Mouse (Mus musculus) liver, embryonic 16.5 days (tissue): ENCODE data around the gene Tpm1. TPM values are rescaled to one million over a fixed set of nuclear protein-coding genes. Genes with fewer than 3 reads are reported as not detected.

ENCODE experiments used
- ATAC-seq: fragments of 200-750 bp; cut with Nextera tagmentation; 2 replicates; pipeline ENCODE4 v1.8.0; 2017; ENCODE audit warnings: low read depth, mild to moderate bottlenecking, moderate number of reproducible peaks, moderate library complexity
- H3K27ac ChIP-seq: fragments of 300-500 bp; sonication (generic); 2 replicates; pipeline ENCODE4 v1.5.1; 2014; ENCODE audit warnings: mild to moderate bottlenecking, low read length
- H3K27me3 ChIP-seq: fragments of 300-500 bp; sonication (generic); 2 replicates; pipeline ENCODE4 v1.6.1; 2014; ENCODE audit warnings: low read depth, low read length, mixed read lengths; ENCODE audit not compliant: control insufficient read depth, insufficient read depth
- H3K36me3 ChIP-seq: fragments of 300-500 bp; sonication (generic); 2 replicates; pipeline ENCODE4 v1.6.1; 2014; ENCODE audit warnings: mild to moderate bottlenecking; ENCODE audit not compliant: control insufficient read depth, insufficient read depth
- H3K4me1 ChIP-seq: fragments of 300-500 bp; sonication (generic); 2 replicates; pipeline ENCODE4 v1.6.1; 2014; ENCODE audit warnings: low read depth, low read length, mixed read lengths; ENCODE audit not compliant: control insufficient read depth
- H3K4me2 ChIP-seq: fragments of 300-500 bp; sonication (generic); 2 replicates; pipeline ENCODE4 v1.6.1; 2014; ENCODE audit warnings: low read depth, low read length, mixed read lengths
- H3K4me3 ChIP-seq: fragments of 300-500 bp; sonication (generic); 2 replicates; pipeline ENCODE4 v1.5.1; 2014; ENCODE audit warnings: low read depth, mild to moderate bottlenecking, low read length
- H3K9ac ChIP-seq: fragments of 300-500 bp; sonication (generic); 2 replicates; pipeline ENCODE4 v1.6.1; 2014; ENCODE audit warnings: low read depth, low read length
- H3K9me3 ChIP-seq: fragments of 300-500 bp; sonication (generic); replicated peaks from 2 replicates; pipeline ENCODE4 v1.6.1; 2016; ENCODE audit warnings: low read length; ENCODE audit not compliant: control insufficient read depth
- WGBS: fragments of 180-500 bp; shearing (Covaris S2); extraction: QIAGEN DNeasy Blood & Tissue Kit; methylation state at CpG from one replicate; pipeline ENCODE4 v1.1.7; 2014; ENCODE audit not compliant: insufficient replicate concordance; 5-methylcytosine and 5-hydroxymethylcytosine counted together
- polyA plus RNA-seq: library from polyadenylated mRNA; unstranded; fragments of >200 nt; fragmentation: Nextera tagmentation; extraction: Ambion mirVana; gene quantifications from 2 replicates; pipeline ENCODE4 v1.2.1, GENCODE M21; 2015

Tpm1 gene
- 122 and 145 TPM in 2 replicates for polyA plus RNA-seq

- H3K4me2 ChIP-seq = peak within 1 kb of the TSS; percentile 63
- H3K4me3 ChIP-seq = peak within 1 kb of the TSS; percentile 50
- no peaks in the 10 kb centered on the region for H3K9me3 ChIP-seq
- peak; percentile 30; the same call in 1 of the 2 replicates for ATAC-seq
- H3K27ac ChIP-seq = no peak within 1 kb of the TSS
- no peaks in the 10 kb centered on the region for H3K36me3 ChIP-seq
- H3K27me3 ChIP-seq = peaks cover 71% of the 10 kb centered on the region
- peaks cover 4% of the 10 kb centered on the region for H3K4me1 ChIP-seq
- peak within 1 kb of the TSS; percentile 29 for H3K9ac ChIP-seq
- 1% methylated on average over 51 of the region's 51 CpGs for WGBS
Measured at GRCm38 (mm10) chr9:67049086-67049824, at the start of gene Tpm1. TSS of gene Tpm1 (minus strand) at chr9:67049406.

GRCm38 (mm10) chr9:67094371-67094770, 45.2 kb upstream of the Tpm1 start:
- Histone ChIP-seq H3K27ac (no peak overlapping the region), H3K9ac (no peak overlapping the region), H3K4me1 (peaks cover 4% of the 10 kb centered on the region; the same call in 1 of the 2 replicates), H3K4me3 (no peak overlapping the region), H3K27me3 (no peaks in the 10 kb centered on the region), H3K36me3 (no peaks in the 10 kb centered on the region), H3K4me2 (no peak overlapping the region), H3K9me3 (no peaks in the 10 kb centered on the region)
- no peak for ATAC-seq
- 60% methylated on average over 2 of the region's 2 CpGs for WGBS

- no peaks in the 10 kb centered on the region for H3K9me3 ChIP-seq
- H3K36me3 ChIP-seq = no peaks in the 10 kb centered on the region
Measured at GRCm38 (mm10) chr9:67092210-67092609, 43.0 kb upstream of the Tpm1 start.

GRCm38 (mm10) chr9:67091598-67091997, 42.4 kb upstream of the Tpm1 start:
- WGBS = 45% methylated on average over 7 of the region's 7 CpGs
- H3K27ac ChIP-seq = no peak overlapping the region

More at GRCm38 (mm10) chr9:67092210-67092609, 43.0 kb upstream of the Tpm1 start:
- Histone ChIP-seq H3K27me3 (no peaks in the 10 kb centered on the region), H3K27ac (no peak overlapping the region), H3K9ac (no peak overlapping the region), H3K4me3 (no peak overlapping the region), H3K4me2 (no peak overlapping the region), H3K4me1 (peaks cover 4% of the 10 kb centered on the region; the same call in 1 of the 2 replicates)
- no peak for ATAC-seq
- WGBS = 62% methylated on average over 4 of the region's 4 CpGs

GRCm38 (mm10) chr9:67091151-67091550, 41.9 kb upstream of the Tpm1 start:
- H3K9ac ChIP-seq = no peak overlapping the region
- H3K27ac ChIP-seq = no peak overlapping the region
- WGBS = 85% methylated on average over 11 of the region's 11 CpGs
- no peaks in the 10 kb centered on the region for H3K27me3 ChIP-seq
- H3K36me3 ChIP-seq = no peaks in the 10 kb centered on the region
- no peaks in the 10 kb centered on the region for H3K9me3 ChIP-seq
- H3K4me2 ChIP-seq = no peak overlapping the region
- H3K4me1 ChIP-seq = peaks cover 4% of the 10 kb centered on the region; the same call in 1 of the 2 replicates
- H3K4me3 ChIP-seq = no peak overlapping the region
- no peak for ATAC-seq

More at GRCm38 (mm10) chr9:67091598-67091997, 42.4 kb upstream of the Tpm1 start:
- no peak overlapping the region for H3K9ac ChIP-seq
- no peaks in the 10 kb centered on the region for H3K27me3 ChIP-seq
- peaks cover 4% of the 10 kb centered on the region; the same call in 1 of the 2 replicates for H3K4me1 ChIP-seq
- H3K36me3 ChIP-seq = no peaks in the 10 kb centered on the region
- no peak overlapping the region for H3K4me3 ChIP-seq
- no peak overlapping the region for H3K4me2 ChIP-seq
- ATAC-seq = no peak
- no peaks in the 10 kb centered on the region for H3K9me3 ChIP-seq

GRCm38 (mm10) chr9:67090633-67091045, 41.4 kb upstream of the Tpm1 start:
- no peaks in the 10 kb centered on the region for H3K36me3 ChIP-seq
- 76% methylated on average over 1 of the region's 1 CpGs for WGBS
- ATAC-seq = no peak
- H3K4me1 ChIP-seq = peaks cover 4% of the 10 kb centered on the region; the same call in 1 of the 2 replicates
- no peak overlapping the region for H3K27ac ChIP-seq
- no peaks in the 10 kb centered on the region for H3K9me3 ChIP-seq
- H3K4me2 ChIP-seq = no peak overlapping the region
- H3K9ac ChIP-seq = no peak overlapping the region
- H3K27me3 ChIP-seq = no peaks in the 10 kb centered on the region
- H3K4me3 ChIP-seq = no peak overlapping the region

- H3K36me3 ChIP-seq = no peaks in the 10 kb centered on the region
- H3K4me3 ChIP-seq = no peak overlapping the region
- H3K9me3 ChIP-seq = no peaks in the 10 kb centered on the region
- no peak overlapping the region for H3K4me2 ChIP-seq
- 49% methylated on average over 5 of the region's 5 CpGs for WGBS
- H3K27me3 ChIP-seq = no peaks in the 10 kb centered on the region
- no peak overlapping the region for H3K27ac ChIP-seq
- peaks cover 4% of the 10 kb centered on the region; the same call in 1 of the 2 replicates for H3K4me1 ChIP-seq
- H3K9ac ChIP-seq = no peak overlapping the region
- no peak for ATAC-seq
Measured at GRCm38 (mm10) chr9:67089167-67089566, 40.0 kb upstream of the Tpm1 start.

- ATAC-seq = no peak
- Histone ChIP-seq H3K36me3 (no peaks in the 10 kb centered on the region), H3K4me1 (no peaks in the 10 kb centered on the region), H3K9ac (no peak overlapping the region), H3K9me3 (no peaks in the 10 kb centered on the region), H3K4me3 (no peak overlapping the region), H3K27ac (no peak overlapping the region), H3K4me2 (no peak overlapping the region), H3K27me3 (no peaks in the 10 kb centered on the region)
- WGBS = 46% methylated on average over 4 of the region's 4 CpGs
Measured at GRCm38 (mm10) chr9:67083801-67084200, 34.6 kb upstream of the Tpm1 start.

- no peak for ATAC-seq
Measured at GRCm38 (mm10) chr9:67081688-67082087, 32.5 kb upstream of the Tpm1 start.

More at GRCm38 (mm10) chr9:67081688-67082087, 32.5 kb upstream of the Tpm1 start:
- Histone ChIP-seq H3K9me3 (no peaks in the 10 kb centered on the region), H3K4me1 (peaks cover 8% of the 10 kb centered on the region), H3K9ac (no peak overlapping the region), H3K27ac (no peak overlapping the region), H3K27me3 (no peaks in the 10 kb centered on the region), H3K4me3 (no peak overlapping the region), H3K4me2 (no peak overlapping the region), H3K36me3 (no peaks in the 10 kb centered on the region)
- WGBS = 44% methylated on average over 5 of the region's 5 CpGs
